Mouse (Mus musculus) neural tube, embryonic 13.5 days (tissue): ENCODE results near the gene Cnga2. TPM values are rescaled to one million over a fixed set of nuclear protein-coding genes. Genes with fewer than 3 reads are reported as not detected.

Experiments
- ATAC-seq: fragments of 200-750 bp; cut with Nextera tagmentation; 2 replicates; pipeline ENCODE4 v1.8.0; 2017; ENCODE audit warnings: low read depth, mild to moderate bottlenecking, moderate TSS enrichment, moderate library complexity
- H3K27ac ChIP-seq: fragments of 300-500 bp; sonication (generic); replicated peaks from 2 replicates; pipeline ENCODE4 v1.5.1; 2015; ENCODE audit warnings: moderate library complexity, mild to moderate bottlenecking, inconsistent platforms
- H3K27me3 ChIP-seq: fragments of 300-500 bp; sonication (generic); 2 replicates; pipeline ENCODE4 v1.6.1; 2015; ENCODE audit warnings: mild to moderate bottlenecking, inconsistent platforms
- H3K36me3 ChIP-seq: fragments of 300-500 bp; sonication (generic); 2 replicates; pipeline ENCODE4 v1.6.1; 2015; ENCODE audit warnings: mild to moderate bottlenecking, inconsistent platforms
- H3K4me1 ChIP-seq: fragments of 300-500 bp; sonication (generic); replicated peaks from 2 replicates; pipeline ENCODE4 v1.6.1; 2015; ENCODE audit warnings: inconsistent platforms
- H3K4me2 ChIP-seq: fragments of 300-500 bp; sonication (generic); 2 replicates; pipeline ENCODE4 v1.6.1; 2015; ENCODE audit warnings: inconsistent platforms, mild to moderate bottlenecking, moderate library complexity
- H3K4me3 ChIP-seq: fragments of 300-500 bp; sonication (generic); 2 replicates; pipeline ENCODE4 v1.5.1; 2015; ENCODE audit warnings: mild to moderate bottlenecking, inconsistent platforms
- H3K9ac ChIP-seq: fragments of 300-500 bp; sonication (generic); 2 replicates; pipeline ENCODE4 v1.6.1; 2015; ENCODE audit warnings: moderate library complexity, mild to moderate bottlenecking, inconsistent platforms
- H3K9me3 ChIP-seq: fragments of 300-500 bp; sonication (generic); 2 replicates; pipeline ENCODE4 v1.6.1; 2016; ENCODE audit warnings: inconsistent platforms
- WGBS: fragments of 180-500 bp; shearing (Covaris S2); methylation state at CpG from one replicate; pipeline ENCODE4 v1.1.7; 2015; 5-methylcytosine and 5-hydroxymethylcytosine counted together
- polyA plus RNA-seq: library from polyadenylated mRNA; unstranded; fragments of >200 nt; fragmentation: Nextera tagmentation; extraction: Ambion mirVana; gene quantifications from 2 replicates; pipeline ENCODE4 v1.2.1, GENCODE M21; 2015

The Cnga2 gene
- polyA plus RNA-seq, 1 experiment from 2014 or later: 0.13 TPM

DNA sequence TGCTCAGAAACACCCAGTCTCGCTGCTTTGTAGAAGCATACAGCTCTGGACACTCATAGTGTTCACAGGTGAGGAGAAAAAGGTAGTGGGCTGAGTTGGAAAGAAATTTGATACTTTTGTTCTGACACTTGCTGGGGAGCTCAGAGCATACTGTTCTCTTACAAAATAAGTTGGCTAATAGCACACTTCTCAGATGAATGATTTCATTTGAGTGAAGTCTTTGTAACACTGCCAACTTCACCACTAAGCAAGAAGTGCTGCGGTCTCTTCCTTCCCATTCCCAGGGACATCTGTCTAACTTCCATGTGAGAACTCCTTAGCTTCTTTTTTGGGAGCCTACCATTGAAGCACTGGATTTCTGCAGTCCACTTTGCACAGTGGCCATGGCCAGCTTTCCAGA is 8.4 kb upstream of the Cnga2 start:
- H3K27ac ChIP-seq: no peak overlapping the region
- H3K9ac ChIP-seq: no peak overlapping the region
- H3K9me3 ChIP-seq: no peaks in the 10 kb centered on the region
- no peaks in the 10 kb centered on the region for H3K27me3 ChIP-seq
- no peak overlapping the region for H3K4me3 ChIP-seq
- H3K36me3 ChIP-seq: no peaks in the 10 kb centered on the region
- no peaks in the 10 kb centered on the region for H3K4me1 ChIP-seq
- WGBS: 83% methylated on average over 2 of the region's 2 CpGs
- H3K4me2 ChIP-seq: no peak overlapping the region
- no peak for ATAC-seq

DNA sequence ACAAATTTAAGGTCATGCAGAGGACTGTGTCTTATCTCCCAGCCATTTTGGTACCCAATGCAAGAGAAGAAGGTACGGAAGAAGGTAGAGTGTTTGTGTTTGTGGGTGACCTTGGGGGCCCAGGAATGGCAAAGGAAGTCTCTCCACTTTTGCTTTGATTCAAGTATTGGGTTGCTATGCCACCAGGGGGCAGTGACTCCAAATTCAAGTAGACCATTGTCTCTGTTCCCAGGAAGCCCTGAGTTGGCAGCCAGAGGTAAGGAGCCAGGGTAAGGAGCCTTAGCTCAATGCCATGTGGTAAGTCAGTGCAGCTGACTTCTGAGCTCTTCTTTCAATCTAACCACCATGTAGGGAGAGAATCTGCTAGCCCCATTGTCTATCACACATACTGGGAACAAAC is 7.9 kb upstream of the Cnga2 start:
- Histone ChIP-seq H3K9ac (no peak overlapping the region), H3K4me3 (no peak overlapping the region), H3K9me3 (no peaks in the 10 kb centered on the region), H3K27me3 (no peaks in the 10 kb centered on the region), H3K4me1 (no peaks in the 10 kb centered on the region), H3K27ac (no peak overlapping the region), H3K36me3 (no peaks in the 10 kb centered on the region), H3K4me2 (no peak overlapping the region)
- 77% methylated on average over 1 of the region's 1 CpGs for WGBS
- no peak for ATAC-seq

- no peak overlapping the region for H3K27ac ChIP-seq
- H3K9me3 ChIP-seq: no peaks in the 10 kb centered on the region
- no peaks in the 10 kb centered on the region for H3K36me3 ChIP-seq
- 68% methylated on average over 1 of the region's 1 CpGs for WGBS
- H3K4me2 ChIP-seq: no peak overlapping the region
- no peaks in the 10 kb centered on the region for H3K4me1 ChIP-seq
- no peak overlapping the region for H3K4me3 ChIP-seq
- H3K9ac ChIP-seq: no peak overlapping the region
- H3K27me3 ChIP-seq: no peaks in the 10 kb centered on the region
- ATAC-seq: no peak
Measured at GRCm38 (mm10) chrX:71995972-71996371, 4.3 kb downstream of the Cnga2 start.

DNA sequence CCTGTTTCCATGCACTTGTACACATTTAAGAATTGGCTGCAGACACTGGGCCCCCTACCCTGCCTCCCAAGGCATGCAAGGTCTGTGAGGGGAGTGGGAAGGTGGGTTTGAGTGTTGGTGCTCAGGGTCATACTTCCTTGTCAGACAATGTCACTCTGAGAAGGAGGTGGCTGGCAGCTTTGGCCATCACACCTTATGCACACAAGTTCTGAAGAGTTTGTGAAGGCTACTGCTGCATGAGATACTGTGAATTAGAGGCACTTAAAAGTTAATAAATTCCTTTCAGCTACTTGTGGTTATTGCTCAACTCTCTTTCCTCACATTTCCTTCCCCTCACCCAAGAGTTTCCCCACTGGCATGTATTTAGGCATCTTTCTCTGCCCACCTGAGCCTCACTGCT is 18.3 kb downstream of the Cnga2 start:
- Histone ChIP-seq H3K27me3 (no peaks in the 10 kb centered on the region), H3K36me3 (no peaks in the 10 kb centered on the region), H3K4me3 (no peak overlapping the region), H3K4me1 (no peaks in the 10 kb centered on the region), H3K27ac (no peak overlapping the region), H3K9ac (no peak overlapping the region), H3K4me2 (no peak overlapping the region), H3K9me3 (no peaks in the 10 kb centered on the region)
- ATAC-seq: no peak

GRCm38 (mm10) chrX:72012236-72012635 is 20.6 kb downstream of the Cnga2 start:
- Histone ChIP-seq H3K36me3 (no peaks in the 10 kb centered on the region), H3K27me3 (no peaks in the 10 kb centered on the region), H3K4me3 (no peak overlapping the region), H3K4me2 (no peak overlapping the region), H3K4me1 (no peaks in the 10 kb centered on the region), H3K9ac (no peak overlapping the region), H3K27ac (no peak overlapping the region), H3K9me3 (no peaks in the 10 kb centered on the region)
- 0 out of 2 replicates have a peak, but pooled peaks have one; percentile 40 for ATAC-seq
- WGBS: 67% methylated on average over 9 of the region's 9 CpGs

DNA sequence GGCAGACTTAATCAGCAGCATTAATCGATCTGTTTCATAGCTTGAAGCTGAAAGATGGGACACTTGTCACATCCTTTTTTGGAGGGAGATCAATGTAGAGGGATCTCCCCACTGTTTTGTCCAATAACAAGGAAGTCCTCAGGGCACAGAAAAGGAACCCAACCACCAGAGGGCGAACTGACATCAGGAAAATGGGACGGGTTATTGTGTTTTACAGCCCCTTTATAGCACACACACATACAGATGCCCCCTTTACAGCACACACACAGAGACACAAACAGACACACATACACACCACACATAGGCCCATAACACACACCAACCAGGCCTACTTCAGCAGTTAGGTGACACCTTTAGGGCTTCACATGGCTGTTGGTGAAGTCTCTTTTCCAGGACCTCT is 21.2 kb downstream of the Cnga2 start:
- 0 out of 2 replicates have a peak, but pooled peaks have one; percentile 36 for ATAC-seq
- 27% methylated on average over 3 of the region's 3 CpGs for WGBS

DNA sequence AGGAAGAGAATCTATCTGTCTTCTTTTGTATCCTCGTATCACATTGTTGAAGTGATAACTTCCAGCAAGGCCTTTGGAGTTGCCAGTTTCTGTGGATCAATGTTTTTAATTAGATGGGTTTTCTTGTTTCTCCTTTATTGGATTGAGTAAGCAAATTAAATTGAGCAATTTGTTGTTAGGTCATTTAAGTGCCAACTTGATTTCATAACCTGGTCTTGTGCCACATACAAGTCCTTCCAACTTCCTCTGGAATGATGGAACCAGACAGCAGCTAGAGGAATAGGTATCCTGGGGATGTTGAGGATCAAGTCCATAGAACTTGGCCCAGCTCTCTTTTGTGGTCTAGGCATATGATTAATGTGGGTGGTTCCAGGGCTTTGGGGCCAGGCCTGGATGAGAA is 30.6 kb downstream of the Cnga2 start:
- no peaks in the 10 kb centered on the region for H3K4me1 ChIP-seq
- no peaks in the 10 kb centered on the region for H3K27me3 ChIP-seq
- ATAC-seq: no peak
- no peak overlapping the region for H3K27ac ChIP-seq
- H3K9ac ChIP-seq: no peak overlapping the region
- WGBS: 75% methylated on average over 1 of the region's 1 CpGs
- no peaks in the 10 kb centered on the region for H3K36me3 ChIP-seq
- H3K4me3 ChIP-seq: no peak overlapping the region
- no peak overlapping the region for H3K4me2 ChIP-seq
- H3K9me3 ChIP-seq: no peaks in the 10 kb centered on the region

More for the DNA sequence above, 21.2 kb downstream of the Cnga2 start:
- no peak overlapping the region for H3K4me3 ChIP-seq
- H3K27ac ChIP-seq: no peak overlapping the region
- H3K4me2 ChIP-seq: no peak overlapping the region
- no peaks in the 10 kb centered on the region for H3K4me1 ChIP-seq
- H3K9ac ChIP-seq: no peak overlapping the region
- no peaks in the 10 kb centered on the region for H3K36me3 ChIP-seq
- H3K9me3 ChIP-seq: no peaks in the 10 kb centered on the region
- H3K27me3 ChIP-seq: no peaks in the 10 kb centered on the region

DNA sequence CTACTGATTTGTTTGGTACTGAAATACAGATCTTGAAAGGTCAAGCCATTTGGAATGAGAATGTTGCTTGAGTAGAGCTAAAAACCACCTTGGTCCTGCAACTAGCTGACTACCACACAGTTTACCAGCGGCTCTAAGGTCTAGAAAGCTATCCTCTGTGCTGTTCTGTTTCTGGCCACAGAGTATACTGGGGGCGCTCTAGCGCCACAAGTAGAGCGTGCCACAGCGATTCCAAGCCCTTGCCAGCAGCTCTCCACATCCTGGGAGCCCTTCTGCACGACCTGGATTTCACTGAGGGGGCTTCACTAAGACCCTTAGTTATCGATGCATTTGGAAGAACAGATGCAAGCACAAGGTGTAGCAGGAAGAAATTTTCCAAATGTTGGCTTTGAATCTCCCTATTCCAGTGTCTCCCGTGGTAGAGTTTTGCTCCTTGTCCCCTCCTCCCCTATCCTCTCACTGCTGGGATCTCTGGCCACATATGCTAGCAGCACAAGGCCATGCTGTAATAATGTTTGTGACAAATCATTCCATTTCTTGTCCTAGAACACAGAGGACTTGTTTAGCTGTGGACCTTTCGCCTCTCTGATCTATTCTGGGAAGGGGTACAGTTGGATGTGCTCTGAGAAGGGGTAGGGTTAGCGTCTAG is 31.2 kb downstream of the Cnga2 start:
- ATAC-seq: no peak
- H3K9ac ChIP-seq: no peak overlapping the region
- H3K27ac ChIP-seq: no peak overlapping the region
- 41% methylated on average over 10 of the region's 10 CpGs for WGBS
- H3K9me3 ChIP-seq: no peaks in the 10 kb centered on the region
- H3K4me2 ChIP-seq: no peak overlapping the region
- H3K4me3 ChIP-seq: no peak overlapping the region
- no peaks in the 10 kb centered on the region for H3K27me3 ChIP-seq
- no peaks in the 10 kb centered on the region for H3K36me3 ChIP-seq
- no peaks in the 10 kb centered on the region for H3K4me1 ChIP-seq

- Histone ChIP-seq H3K4me2 (no peak overlapping the region), H3K27me3 (no peaks in the 10 kb centered on the region), H3K36me3 (no peaks in the 10 kb centered on the region), H3K4me1 (no peaks in the 10 kb centered on the region), H3K27ac (no peak overlapping the region), H3K4me3 (no peak overlapping the region), H3K9ac (no peak overlapping the region), H3K9me3 (no peaks in the 10 kb centered on the region)
- WGBS: 75% methylated on average over 3 of the region's 3 CpGs
- no peak for ATAC-seq
Measured at GRCm38 (mm10) chrX:72023542-72023941, 31.9 kb downstream of the Cnga2 start.

GRCm38 (mm10) chrX:72044056-72044455 is 52.4 kb downstream of the Cnga2 start:
- Histone ChIP-seq H3K27ac (no peak overlapping the region), H3K4me2 (no peak overlapping the region), H3K9ac (no peak overlapping the region), H3K9me3 (no peaks in the 10 kb centered on the region), H3K36me3 (no peaks in the 10 kb centered on the region), H3K4me1 (no peaks in the 10 kb centered on the region), H3K4me3 (no peak overlapping the region), H3K27me3 (no peaks in the 10 kb centered on the region)
- no peak for ATAC-seq
- 73% methylated on average over 3 of the region's 3 CpGs for WGBS

GRCm38 (mm10) chrX:72047918-72048317 is 56.3 kb downstream of the Cnga2 start:
- 92% methylated on average over 2 of the region's 2 CpGs for WGBS
- Histone ChIP-seq H3K36me3 (no peaks in the 10 kb centered on the region), H3K27ac (no peak overlapping the region), H3K9me3 (no peaks in the 10 kb centered on the region), H3K4me1 (no peaks in the 10 kb centered on the region), H3K9ac (no peak overlapping the region), H3K27me3 (no peaks in the 10 kb centered on the region), H3K4me2 (no peak overlapping the region), H3K4me3 (no peak overlapping the region)
- ATAC-seq: no peak
